Mouse (Mus musculus): ENCODE measurements around the gene Sytl1.

Sytl1 gene

DNA sequence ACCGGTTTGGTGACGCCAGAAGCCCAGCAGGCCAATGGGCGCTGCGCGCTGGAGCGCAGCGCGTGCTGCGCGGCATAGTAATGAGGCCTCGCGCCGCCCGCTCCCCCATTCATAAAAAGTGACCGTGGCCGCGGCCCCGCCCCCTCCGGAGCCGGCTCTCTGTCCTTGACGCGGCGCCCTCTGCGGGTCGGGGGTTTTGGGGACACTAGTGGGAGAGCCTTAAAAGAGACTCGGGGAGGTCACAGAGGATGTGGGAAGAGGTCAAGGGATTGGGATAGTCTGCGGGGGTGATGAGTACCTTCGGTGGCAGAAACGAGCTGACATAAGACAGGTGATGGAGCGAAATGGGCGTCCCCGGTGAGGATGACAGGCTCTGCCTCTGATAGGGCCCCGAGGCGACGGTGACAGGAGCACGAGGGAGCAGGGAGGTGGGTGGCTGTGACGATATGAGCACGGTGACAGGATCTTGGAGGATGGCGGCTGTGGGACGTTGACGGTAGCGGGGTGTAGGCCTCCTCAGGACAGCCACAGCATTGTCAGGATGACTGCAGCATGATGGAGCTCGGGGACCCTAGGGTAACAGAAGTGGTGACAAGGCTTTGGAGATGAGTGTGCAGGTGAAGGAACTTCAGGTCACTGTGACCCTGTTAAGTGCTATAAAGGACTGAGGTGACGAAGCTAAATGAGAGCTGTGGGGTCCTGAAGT, 50.2 kb downstream of the Sytl1 start:
- in situ Hi-C loops (cut with MboI, MseI), result loop anchor here (5.0 kb wide), 1 partner anchor 85 kb away; no protein-coding TSS in a partner anchor

DNA sequence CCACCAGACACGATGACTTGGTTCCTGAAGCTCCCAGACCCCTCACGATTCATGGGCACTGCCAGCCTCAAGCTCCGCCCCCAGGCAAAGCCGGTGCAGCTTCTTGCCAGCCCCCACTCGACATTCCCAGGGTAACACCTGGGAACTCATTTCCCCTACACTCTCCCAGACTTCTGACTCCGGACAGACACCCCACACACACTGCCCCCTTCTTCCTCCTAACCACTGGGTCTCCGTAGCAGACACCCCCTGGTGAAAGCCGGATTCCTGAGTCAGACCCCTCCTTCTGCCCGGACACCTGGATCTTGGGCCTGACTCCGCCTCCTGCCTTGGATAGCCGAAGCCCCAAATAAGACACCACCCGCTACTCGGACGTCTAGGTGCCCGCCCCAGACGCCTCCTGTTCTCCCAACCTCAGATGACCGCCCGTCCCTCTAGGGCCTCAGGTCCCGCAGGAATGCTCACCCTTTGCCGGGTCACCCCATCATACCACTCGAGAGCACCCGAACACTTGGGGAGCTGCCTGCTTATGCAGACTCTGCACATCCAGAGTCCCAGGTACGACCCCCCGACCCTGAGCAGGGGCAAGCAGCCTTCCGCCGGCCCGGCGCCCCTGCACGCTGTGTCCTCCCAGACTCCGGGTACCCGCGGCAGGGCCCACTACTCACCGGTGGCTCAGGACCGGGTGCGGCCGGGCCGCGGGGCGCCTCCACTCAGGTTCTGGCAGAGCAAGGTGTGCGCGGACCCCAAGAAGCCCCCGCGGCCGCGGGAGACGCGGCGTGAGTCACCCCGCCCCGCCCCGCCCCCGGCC, 51.0 kb downstream of the Sytl1 start, which contains the start of the genes Cd164l2 and Gpr3:
Gene Cd164l2, plus strand, starts transcription at position 381 of the 811 bp plus-strand sequence.
Gene Gpr3, minus strand, starts transcription at position 786 of the 811 bp plus-strand sequence.
- in situ Hi-C loops (cut with MboI, MseI), result loop anchor here (5.0 kb wide), 1 partner anchor 85 kb away; no protein-coding TSS in a partner anchor

DNA sequence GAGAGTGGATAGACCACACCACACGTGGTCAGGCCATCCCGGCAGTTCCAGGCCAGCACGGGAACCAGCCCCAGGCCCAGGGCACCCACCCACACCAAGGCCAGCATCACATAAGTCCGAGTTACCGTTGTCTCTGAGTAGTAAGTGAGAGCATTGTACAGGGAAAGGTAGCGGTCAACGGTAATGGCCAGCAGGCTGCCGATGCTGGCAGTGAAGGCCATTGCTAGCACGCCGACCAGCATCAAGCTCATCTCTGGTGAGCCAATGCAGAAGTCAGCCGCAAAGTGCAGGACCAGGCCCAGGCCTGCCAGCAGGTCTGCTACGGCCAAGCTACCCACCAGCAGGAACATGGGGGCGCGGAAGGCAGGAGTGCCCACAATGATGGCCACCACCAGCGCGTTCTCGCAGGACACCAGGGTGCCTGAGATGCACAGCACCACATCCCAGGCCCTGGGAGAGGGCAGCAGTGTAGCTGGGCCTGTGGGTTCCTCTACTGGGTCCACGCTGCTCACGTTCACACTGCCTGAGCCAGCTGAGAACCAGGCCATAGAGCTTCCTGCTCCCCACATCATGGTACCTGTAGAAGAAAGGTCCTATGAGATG, 52.0 kb downstream of the Sytl1 start:
- in situ Hi-C loops (cut with MboI, MseI), result loop anchor here (5.0 kb wide), 1 partner anchor 86 kb away; no protein-coding TSS in a partner anchor

DNA sequence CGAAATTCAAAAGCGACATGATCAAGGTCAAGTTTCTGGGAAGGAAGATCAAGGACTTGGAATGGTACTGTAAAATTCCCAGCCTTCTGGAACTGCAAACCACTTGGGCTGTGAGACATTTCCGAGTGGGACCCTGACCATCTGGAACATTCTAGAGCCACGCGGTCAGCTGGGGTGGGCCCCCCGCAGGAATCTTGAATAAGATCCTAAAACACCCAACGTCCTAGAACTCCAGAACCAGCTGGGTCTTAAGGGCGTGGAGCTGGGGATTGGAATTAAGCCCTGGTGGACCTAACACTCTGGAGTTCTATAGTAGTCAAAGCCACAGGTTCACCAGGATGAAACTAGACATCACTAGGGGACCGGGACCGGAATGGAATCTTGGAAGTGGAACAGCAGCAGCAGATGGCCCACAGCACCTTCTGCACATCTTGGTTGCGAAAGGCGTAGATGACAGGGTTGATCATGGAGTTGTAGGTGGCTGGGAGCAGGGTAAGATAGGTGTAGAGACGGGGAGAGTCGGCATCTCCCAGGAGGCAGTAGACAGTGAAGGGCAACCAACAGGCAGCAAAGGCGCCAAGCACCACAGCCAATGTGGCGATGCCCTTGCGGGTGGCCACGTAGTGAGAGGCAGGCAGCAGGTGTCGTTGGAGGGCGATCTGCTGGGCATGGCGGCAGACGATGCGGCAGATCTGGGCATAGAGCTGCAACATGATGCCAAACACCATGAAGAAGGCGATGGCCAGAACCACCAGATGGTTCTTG, 52.7 kb downstream of the Sytl1 start:
- in situ Hi-C loops (cut with MboI, MseI), result loop anchor here (5.0 kb wide), 1 partner anchor 87 kb away; no protein-coding TSS in a partner anchor

DNA sequence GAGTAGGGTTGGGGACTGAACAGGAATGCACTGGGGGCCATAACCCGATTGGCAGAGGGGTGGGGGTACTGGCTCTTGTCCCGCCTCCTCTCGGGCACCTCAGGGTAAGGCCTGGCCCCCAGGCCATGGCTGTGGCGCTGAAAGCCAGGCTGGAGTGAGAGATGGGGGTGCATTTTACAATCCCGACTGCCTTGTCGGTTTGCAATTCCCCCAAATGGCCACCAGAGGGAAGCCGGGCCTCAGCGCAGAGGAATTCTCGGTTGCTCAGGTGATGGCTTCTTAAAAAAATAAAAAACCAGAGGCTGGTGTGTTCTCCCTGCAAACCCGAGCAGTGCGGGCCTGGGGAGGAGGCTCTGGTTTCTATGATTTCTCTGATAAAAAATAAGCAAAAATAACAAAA, 53.5 kb downstream of the Sytl1 start:
- in situ Hi-C loops (cut with MboI, MseI), result no loop called here

DNA sequence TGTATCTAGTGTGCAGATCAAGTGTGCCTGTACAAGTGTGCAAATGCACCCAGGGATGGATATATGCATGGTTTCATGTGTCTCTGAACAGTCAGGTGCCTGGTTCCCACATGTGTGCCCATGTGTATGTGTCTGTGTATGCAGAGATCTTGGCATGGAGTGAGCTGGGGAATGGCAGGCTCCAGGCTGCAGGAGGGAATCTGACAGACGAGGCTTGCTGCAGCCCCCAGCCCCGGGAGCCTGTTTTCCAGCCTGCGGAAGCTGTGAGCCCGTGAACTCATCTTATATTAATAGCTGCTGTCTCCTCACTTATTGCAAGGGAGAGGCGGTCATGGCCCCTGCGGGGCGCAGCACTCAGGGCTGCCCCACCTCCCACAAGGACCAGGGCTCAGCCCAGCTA, 58.5 kb downstream of the Sytl1 start:
- in situ Hi-C loops (cut with MboI, MseI), result no loop called here

DNA sequence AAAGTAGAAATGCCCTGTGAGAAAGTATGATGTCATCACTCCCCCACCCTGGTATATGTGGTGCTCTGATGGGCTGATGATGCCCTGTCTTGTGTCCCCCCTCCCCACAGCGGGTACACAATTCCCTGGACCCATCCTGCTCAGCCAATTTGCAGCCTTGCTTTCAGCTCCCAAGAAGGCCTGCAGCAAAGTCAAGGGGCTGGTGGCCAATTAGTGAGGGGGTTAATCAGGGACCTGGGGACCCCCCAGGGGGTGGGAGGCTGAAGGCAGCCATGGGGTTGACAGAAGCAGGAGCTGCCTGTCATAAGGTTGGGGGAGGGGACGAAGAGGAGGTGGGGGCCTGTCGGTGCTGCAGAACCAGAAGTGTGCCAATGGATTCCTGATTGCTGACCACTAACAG, 59.3 kb downstream of the Sytl1 start:
- in situ Hi-C loops (cut with MboI, MseI), result no loop called here
